Mouse (Mus musculus) midbrain, embryonic 15.5 days (tissue): Measurements from ENCODE around the gene A230050P20Rik. TPM values are rescaled to one million over a fixed set of nuclear protein-coding genes. Genes with fewer than 3 reads are reported as not detected.
"Not testable (repeated sequence)": the region's sequence is repeated elsewhere in the genome, so short reads cannot be mapped to it uniquely, and the experiment has no call there.

Experiments
- ATAC-seq: fragments of 200-750 bp; cut with Nextera tagmentation; replicated peaks from 2 replicates; pipeline ENCODE4 v1.8.0; 2017; ENCODE audit warnings: moderate TSS enrichment
- H3K27ac ChIP-seq: fragments of 300-500 bp; sonication (generic); 2 replicates; pipeline ENCODE4 v1.5.1; 2015; ENCODE audit warnings: mild to moderate bottlenecking, inconsistent platforms
- H3K27me3 ChIP-seq: fragments of 300-500 bp; sonication (generic); replicated peaks from 2 replicates; pipeline ENCODE4 v1.6.1; 2015; ENCODE audit warnings: inconsistent platforms
- H3K36me3 ChIP-seq: fragments of 300-500 bp; sonication (generic); replicated peaks from 2 replicates; pipeline ENCODE4 v1.6.1; 2015; ENCODE audit warnings: inconsistent platforms
- H3K4me1 ChIP-seq: fragments of 300-500 bp; sonication (generic); 2 replicates; pipeline ENCODE4 v1.6.1; 2015; ENCODE audit warnings: inconsistent platforms
- H3K4me2 ChIP-seq: fragments of 300-500 bp; sonication (generic); 2 replicates; pipeline ENCODE4 v1.6.1; 2015; ENCODE audit warnings: inconsistent platforms, mild to moderate bottlenecking, moderate library complexity
- H3K4me3 ChIP-seq: fragments of 300-500 bp; sonication (generic); 2 replicates; pipeline ENCODE4 v1.5.1; 2015; ENCODE audit warnings: mild to moderate bottlenecking, inconsistent platforms
- H3K9ac ChIP-seq: fragments of 300-500 bp; sonication (generic); 2 replicates; pipeline ENCODE4 v1.6.1; 2015; ENCODE audit warnings: mild to moderate bottlenecking, inconsistent platforms
- H3K9me3 ChIP-seq: fragments of 300-500 bp; sonication (generic); 2 replicates; pipeline ENCODE4 v1.6.1; 2016; ENCODE audit warnings: inconsistent platforms
- WGBS: fragments of 180-500 bp; shearing (Covaris S2); methylation state at CpG from one replicate; pipeline ENCODE4 v1.1.7; 2015; ENCODE audit warnings: mixed read lengths; 5-methylcytosine and 5-hydroxymethylcytosine counted together
- polyA plus RNA-seq: library from polyadenylated mRNA; unstranded; fragments of >200 nt; fragmentation: Nextera tagmentation; extraction: Ambion mirVana; gene quantifications from 2 replicates; pipeline ENCODE4 v1.2.1, GENCODE M21; 2015

Gene A230050P20Rik
- polyA plus RNA-seq: 6.8 and 7.3 TPM in 2 replicates

DNA sequence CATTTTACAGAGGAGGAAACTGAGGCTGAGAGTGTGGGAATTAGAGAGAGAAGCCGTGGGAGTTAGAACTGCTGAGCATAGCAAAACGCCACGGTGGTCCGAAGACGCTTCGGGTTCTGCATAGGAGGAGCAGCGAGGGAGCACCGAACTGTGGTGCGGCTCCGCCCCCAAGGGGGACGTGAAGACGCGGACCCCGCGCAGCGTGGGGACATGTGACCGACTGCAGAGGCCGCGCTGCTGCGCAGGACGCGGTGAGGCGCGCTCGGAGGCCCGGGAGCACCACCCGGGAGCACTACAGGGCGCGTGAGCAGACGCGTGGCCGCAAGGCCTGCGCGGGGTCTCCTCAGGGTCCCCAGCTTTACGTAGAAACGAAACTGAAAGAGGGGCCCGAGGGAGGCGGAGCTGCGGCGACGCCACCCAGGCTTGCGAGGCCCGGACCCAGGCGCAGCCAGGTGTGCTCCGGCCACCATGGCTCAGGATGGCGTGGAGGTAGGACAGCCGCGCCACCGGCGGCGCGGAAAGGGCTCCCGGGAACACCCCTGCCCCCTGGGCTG, at the start of gene A230050P20Rik:
TSS of gene A230050P20Rik (plus strand) at position 195 of the 554 bp plus-strand sequence.
- peaks cover 36% of the 10 kb centered on the region for H3K27me3 ChIP-seq

DNA sequence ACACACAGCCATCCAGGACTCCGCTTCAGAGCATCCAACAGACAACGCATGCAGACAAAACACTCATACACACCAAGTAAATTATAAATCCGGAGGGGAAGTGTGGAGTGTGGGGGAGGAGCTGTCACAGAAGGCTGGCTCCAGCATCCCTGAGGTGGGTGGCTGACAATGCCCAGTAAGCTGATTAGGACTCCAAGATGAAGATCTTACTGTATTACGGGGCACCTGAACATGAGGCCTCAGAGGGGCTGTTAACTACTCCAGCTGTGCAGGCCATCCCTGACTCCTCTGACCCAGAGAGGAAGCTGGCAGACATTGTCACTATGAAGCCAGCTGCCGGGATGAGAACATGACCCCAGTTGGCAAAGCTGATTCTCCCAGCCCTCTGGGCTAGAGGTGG, 48.4 kb upstream of the A230050P20Rik start:
- no peak for ATAC-seq
- H3K27me3 ChIP-seq: peaks cover under 1% of the 10 kb centered on the region
- H3K27ac ChIP-seq: no peak overlapping the region
- peaks cover 2% of the 10 kb centered on the region for H3K4me1 ChIP-seq
- no peak overlapping the region for H3K9ac ChIP-seq
- no peaks in the 10 kb centered on the region for H3K36me3 ChIP-seq
- no peak overlapping the region for H3K4me2 ChIP-seq
- 68% methylated on average over 5 of the region's 5 CpGs for WGBS
- no peaks in the 10 kb centered on the region for H3K9me3 ChIP-seq
- no peak overlapping the region for H3K4me3 ChIP-seq

More for the DNA sequence above, at the start of gene A230050P20Rik:
- Histone ChIP-seq H3K27ac (no peak within 1 kb of the TSS), H3K4me3 (peak within 1 kb of the TSS; percentile 34), H3K9ac (no peak within 1 kb of the TSS), H3K36me3 (no peaks in the 10 kb centered on the region), H3K4me1 (peaks cover 3% of the 10 kb centered on the region; the same call in 1 of the 2 replicates), H3K4me2 (peak within 1 kb of the TSS; percentile 47), H3K9me3 (no peaks in the 10 kb centered on the region)
- WGBS: 10% methylated on average over 53 of the region's 53 CpGs
- ATAC-seq: peak; percentile 40; the same call in 1 of the 2 replicates

DNA sequence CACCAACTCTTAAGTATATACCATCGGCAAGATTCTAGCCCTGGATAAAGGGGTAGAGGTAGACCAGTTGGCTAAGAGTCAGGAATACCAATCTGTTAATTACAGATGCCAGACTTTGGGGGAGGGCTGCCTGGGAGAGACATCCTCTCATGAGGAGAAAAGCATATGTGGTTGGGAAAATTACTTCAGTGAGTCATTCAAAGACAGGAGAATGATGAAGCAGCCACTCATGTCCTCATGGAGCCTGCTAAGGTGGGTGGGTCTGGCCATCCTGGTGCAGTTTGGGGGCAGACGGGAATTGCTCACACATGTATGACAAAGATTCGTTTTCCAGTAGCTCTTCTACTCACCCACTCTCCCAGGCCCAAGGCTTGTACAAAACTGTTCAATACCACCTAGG, 45.6 kb upstream of the A230050P20Rik start:
- no peaks in the 10 kb centered on the region for H3K9me3 ChIP-seq
- no peaks in the 10 kb centered on the region for H3K4me1 ChIP-seq
- no peak for ATAC-seq
- H3K27me3 ChIP-seq: no peaks in the 10 kb centered on the region
- 90% methylated on average over 3 of the region's 3 CpGs for WGBS
- no peak overlapping the region for H3K9ac ChIP-seq
- no peak overlapping the region for H3K4me2 ChIP-seq
- no peaks in the 10 kb centered on the region for H3K36me3 ChIP-seq
- H3K27ac ChIP-seq: no peak overlapping the region
- H3K4me3 ChIP-seq: no peak overlapping the region

DNA sequence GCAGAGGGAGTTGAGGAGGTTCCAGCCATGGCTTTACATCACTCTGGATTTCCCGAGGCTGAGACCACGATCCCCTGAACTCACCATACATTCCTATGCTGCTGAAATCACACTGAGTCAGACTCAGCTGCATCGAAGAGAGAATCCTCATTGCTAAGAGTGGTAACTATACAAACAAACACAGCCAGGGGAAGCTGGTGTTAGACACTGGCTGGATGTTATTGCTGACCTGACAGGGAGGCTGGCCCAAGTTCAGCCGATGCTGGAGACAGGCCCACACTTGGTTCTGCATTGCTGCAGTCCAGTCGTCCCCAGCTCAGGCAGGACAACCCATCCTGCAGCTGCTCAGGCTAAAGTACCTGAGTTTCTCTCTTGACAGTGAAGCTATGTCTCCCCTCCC, 42.7 kb upstream of the A230050P20Rik start:
- Histone ChIP-seq H3K27me3 (no peaks in the 10 kb centered on the region), H3K4me1 (peaks cover 3% of the 10 kb centered on the region; the same call in 1 of the 2 replicates), H3K27ac (no peak overlapping the region), H3K36me3 (no peaks in the 10 kb centered on the region), H3K4me2 (no peak overlapping the region), H3K9me3 (no peaks in the 10 kb centered on the region), H3K4me3 (no peak overlapping the region), H3K9ac (no peak overlapping the region)
- ATAC-seq: no peak
- WGBS: 75% methylated on average over 5 of the region's 5 CpGs

DNA sequence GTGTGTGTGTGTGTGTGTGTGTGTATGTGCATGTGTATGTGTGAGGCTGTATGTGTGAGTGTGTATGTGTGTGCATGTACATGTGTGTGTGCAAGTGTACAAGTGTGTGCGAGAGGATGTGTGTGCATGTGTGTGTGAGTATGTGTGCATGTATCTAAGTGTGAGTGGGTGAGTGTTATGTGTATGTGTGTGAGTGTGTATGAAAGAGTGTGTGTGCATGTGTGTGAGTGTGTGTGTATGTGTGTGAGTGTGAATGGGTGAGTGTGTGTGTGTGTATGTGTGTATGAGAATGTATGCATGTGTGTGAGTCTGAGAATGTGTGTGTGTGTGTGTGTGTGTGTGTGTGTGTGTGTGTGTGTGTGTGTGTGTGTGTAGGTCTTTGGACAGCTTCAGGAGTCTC, 40.3 kb upstream of the A230050P20Rik start:
- H3K4me2 ChIP-seq: no peak overlapping the region
- no peak overlapping the region for H3K9ac ChIP-seq
- no peaks in the 10 kb centered on the region for H3K9me3 ChIP-seq
- peaks cover 8% of the 10 kb centered on the region; the same call in 1 of the 2 replicates for H3K4me1 ChIP-seq
- WGBS: 96% methylated on average over 1 of the region's 1 CpGs
- H3K27ac ChIP-seq: no peak overlapping the region
- H3K36me3 ChIP-seq: no peaks in the 10 kb centered on the region
- no peaks in the 10 kb centered on the region for H3K27me3 ChIP-seq
- no peak for ATAC-seq
- no peak overlapping the region for H3K4me3 ChIP-seq

DNA sequence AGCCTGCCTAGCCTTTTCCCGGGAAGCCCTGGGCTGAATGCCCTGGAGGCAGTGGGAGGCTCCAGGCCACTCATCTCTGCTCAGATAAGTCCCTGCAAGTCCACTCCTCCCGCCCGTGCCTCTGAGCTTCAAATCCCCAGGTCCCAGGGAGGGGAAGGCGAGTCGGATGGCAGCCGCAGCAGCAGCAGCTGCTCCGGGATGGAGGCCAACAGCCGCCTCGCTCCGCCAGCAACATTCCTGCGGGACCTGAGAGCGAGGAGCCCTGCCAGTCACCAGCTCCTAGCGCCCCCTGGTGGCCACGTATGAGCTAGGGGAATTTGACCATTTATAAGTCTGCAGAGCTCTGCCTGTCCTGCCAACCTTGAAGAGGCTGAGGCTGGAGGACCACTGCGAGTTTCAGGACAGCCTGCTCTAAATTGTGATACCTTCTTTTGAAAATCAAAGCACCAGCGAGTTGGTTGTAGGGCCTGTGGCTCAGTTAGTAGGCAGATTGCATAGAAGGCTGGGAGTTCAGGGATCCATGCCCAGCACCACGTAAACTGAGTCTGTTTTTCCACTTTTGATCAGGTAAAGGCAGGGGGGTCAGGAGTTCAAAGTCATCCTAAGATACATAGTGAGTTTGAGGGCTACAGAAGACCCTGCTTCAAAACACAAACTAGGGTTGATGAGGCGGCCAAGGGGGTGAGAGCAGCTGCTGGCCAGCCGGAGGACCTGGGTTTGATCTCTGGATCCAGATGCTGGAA, 37.4 kb upstream of the A230050P20Rik start:
- H3K4me1 ChIP-seq: peaks cover 8% of the 10 kb centered on the region; the same call in 1 of the 2 replicates
- H3K4me3 ChIP-seq: peak overlapping the region; percentile 17; the same call in 1 of the 2 replicates
- ATAC-seq: peak; percentile 93
- no peaks in the 10 kb centered on the region for H3K9me3 ChIP-seq
- H3K27me3 ChIP-seq: no peaks in the 10 kb centered on the region
- 16% methylated on average over 19 of the region's 19 CpGs for WGBS
- H3K4me2 ChIP-seq: peak overlapping the region; percentile 45
- H3K9ac ChIP-seq: peak overlapping the region; percentile 37
- H3K27ac ChIP-seq: 0 out of 2 replicates have a peak overlapping the region, but pooled peaks have one; percentile 21
- H3K36me3 ChIP-seq: no peaks in the 10 kb centered on the region

DNA sequence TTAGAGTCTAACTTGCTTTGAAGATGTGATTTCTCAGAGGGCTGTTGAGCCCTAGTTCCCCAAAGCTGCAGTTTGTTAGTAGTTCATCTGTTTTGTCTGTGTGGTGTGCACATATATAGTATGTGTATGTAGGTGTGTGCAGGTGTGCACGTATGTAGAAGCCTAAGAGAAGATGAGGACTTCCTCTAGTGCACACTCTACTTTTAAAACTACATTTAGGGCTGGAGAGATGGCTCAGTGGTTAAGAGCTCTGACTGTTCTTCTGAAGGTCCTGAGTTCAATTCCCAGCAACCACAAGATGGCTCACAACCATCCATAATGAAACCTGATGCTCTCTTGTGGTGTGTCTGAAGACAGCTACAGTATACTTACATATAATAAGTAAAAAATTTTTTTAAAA, 33.6 kb upstream of the A230050P20Rik start:
- 75% methylated on average over 1 of the region's 1 CpGs for WGBS
- H3K9me3 ChIP-seq: no peaks in the 10 kb centered on the region
- H3K4me3 ChIP-seq: no peak overlapping the region
- ATAC-seq: no peak
- no peak overlapping the region for H3K4me2 ChIP-seq
- no peak overlapping the region for H3K9ac ChIP-seq
- no peaks in the 10 kb centered on the region for H3K36me3 ChIP-seq
- H3K27me3 ChIP-seq: no peaks in the 10 kb centered on the region
- peaks cover 8% of the 10 kb centered on the region; the same call in 1 of the 2 replicates for H3K4me1 ChIP-seq
- H3K27ac ChIP-seq: no peak overlapping the region

DNA sequence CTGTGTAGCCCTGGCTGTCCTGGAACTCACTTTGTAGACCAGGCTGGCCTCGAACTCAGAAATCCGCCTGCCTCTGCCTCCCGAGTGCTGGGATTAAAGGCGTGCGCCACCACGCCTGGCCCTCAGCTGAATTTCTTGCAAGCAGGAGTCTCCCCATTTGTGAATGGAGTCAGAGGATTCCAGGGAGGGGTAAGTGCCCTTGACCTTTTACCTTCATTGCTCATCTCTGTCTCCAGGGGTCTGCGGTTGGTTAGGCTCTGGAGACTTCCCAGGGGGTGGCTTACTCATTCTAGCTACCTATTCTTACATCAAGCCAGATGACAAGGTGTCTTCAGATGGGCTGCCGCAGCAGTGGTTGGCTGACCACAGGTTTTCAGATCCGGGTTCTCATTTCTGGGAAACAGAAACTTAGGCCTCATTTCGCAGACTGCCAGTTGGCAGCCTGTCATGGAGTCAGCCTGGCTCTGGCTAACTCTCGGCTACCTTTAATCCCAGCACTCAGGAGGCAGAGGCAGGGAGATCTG, 32.9 kb upstream of the A230050P20Rik start:
- not testable (repeated sequence) for H3K27me3 ChIP-seq, H3K4me2 ChIP-seq, H3K4me1 ChIP-seq, H3K9me3 ChIP-seq, H3K27ac ChIP-seq, ATAC-seq, H3K36me3 ChIP-seq, H3K4me3 ChIP-seq, H3K9ac ChIP-seq
- WGBS: 86% methylated on average over 11 of the region's 11 CpGs

DNA sequence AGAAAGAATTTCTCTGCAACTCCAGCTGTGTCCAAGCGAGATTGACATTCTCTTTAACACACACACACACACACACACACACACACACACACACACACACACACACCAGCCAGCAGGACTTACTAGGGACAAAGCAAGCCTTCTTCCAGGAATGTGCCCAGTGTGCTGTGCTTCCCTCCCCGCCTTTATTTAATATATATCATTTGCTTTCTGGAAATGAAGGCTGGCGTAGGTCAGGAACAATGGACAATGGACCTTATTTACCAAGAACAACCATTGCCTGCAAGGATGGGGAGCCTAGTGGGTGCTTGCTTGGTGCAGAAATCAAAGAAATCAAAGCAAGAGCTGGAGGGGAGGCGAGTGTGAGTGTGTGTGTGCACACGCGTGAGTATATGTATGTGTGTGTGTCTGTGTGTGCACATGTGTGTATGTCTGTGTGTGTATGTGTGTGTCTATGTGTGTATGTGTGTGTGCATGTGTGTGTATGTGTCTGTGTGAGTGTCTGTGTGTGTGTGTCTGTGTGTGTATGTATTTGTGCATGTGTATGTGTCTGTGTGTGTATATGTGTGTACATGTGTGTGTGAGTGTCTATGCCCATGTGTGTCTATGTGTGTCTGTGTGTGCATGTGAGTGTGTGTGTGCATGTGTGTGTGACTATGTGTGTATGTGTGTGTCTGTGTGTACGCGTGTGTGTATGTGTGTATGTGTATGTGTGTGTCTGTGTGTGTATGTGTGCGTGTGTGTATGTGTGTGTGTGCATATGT, 31.1 kb upstream of the A230050P20Rik start:
- whole genome bisulfite sequencing: 84% methylated on average over 9 of the region's 9 CpGs
- Histone ChIP-seq H3K4me2 (no peak overlapping the region), H3K4me3 (no peak overlapping the region), H3K27ac (no peak overlapping the region), H3K36me3 (no peaks in the 10 kb centered on the region), H3K9ac (no peak overlapping the region), H3K4me1 (no peaks in the 10 kb centered on the region), H3K27me3 (no peaks in the 10 kb centered on the region), H3K9me3 (no peaks in the 10 kb centered on the region)
- no peak for ATAC-seq

DNA sequence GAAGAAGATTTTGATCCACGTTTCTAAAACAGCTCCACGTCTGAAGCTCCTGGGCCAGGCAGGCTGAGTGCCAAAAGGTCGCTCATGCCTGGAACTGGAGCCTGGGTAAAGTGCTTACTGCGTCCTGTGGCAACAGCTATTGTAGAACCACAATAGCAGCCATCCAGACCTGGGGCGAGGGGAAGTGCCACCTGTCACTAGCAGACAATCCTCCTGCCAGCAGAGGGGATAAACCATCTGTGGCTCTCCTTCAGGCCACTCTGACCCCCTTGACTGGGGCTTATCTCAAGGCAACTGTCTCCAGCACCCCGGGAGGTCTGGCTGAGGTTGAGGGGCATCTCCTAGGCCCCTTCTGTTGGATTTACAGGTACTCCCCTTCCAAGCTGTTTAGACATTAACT, 29.5 kb upstream of the A230050P20Rik start:
- Histone ChIP-seq H3K9ac (no peak overlapping the region), H3K27me3 (0 out of 2 replicates have a peak, but pooled peaks cover 3% of the 10 kb centered on the region), H3K4me2 (no peak overlapping the region), H3K4me3 (no peak overlapping the region), H3K27ac (no peak overlapping the region), H3K9me3 (no peaks in the 10 kb centered on the region), H3K4me1 (no peaks in the 10 kb centered on the region), H3K36me3 (no peaks in the 10 kb centered on the region)
- 32% methylated on average over 6 of the region's 6 CpGs for WGBS
- no peak for ATAC-seq

DNA sequence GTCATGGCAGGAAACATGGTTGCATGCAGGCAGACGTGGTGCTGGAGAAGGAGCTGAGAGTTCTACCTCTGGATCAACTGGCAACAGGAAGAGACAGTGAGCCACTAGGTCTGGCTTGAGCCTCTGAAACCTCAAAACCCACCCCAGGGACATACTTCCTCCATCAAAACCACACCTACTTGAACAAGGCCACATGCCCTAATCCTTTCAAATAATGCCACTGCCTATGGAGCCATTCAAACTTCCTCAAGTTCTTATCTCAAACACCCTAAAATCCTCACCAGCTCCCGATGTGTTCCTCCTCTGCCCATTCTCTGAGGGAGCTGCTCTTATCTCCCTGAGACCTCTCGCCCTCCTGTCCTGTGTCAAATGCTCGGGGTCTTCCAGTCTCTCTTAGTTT, 26.2 kb upstream of the A230050P20Rik start:
- H3K27me3 ChIP-seq: 0 out of 2 replicates have a peak, but pooled peaks cover 3% of the 10 kb centered on the region
- no peak for ATAC-seq
- no peaks in the 10 kb centered on the region for H3K36me3 ChIP-seq
- WGBS: 70% methylated on average over 4 of the region's 4 CpGs
- H3K4me3 ChIP-seq: no peak overlapping the region
- H3K9me3 ChIP-seq: no peaks in the 10 kb centered on the region
- H3K9ac ChIP-seq: no peak overlapping the region
- no peak overlapping the region for H3K4me2 ChIP-seq
- H3K27ac ChIP-seq: no peak overlapping the region
- no peaks in the 10 kb centered on the region for H3K4me1 ChIP-seq

DNA sequence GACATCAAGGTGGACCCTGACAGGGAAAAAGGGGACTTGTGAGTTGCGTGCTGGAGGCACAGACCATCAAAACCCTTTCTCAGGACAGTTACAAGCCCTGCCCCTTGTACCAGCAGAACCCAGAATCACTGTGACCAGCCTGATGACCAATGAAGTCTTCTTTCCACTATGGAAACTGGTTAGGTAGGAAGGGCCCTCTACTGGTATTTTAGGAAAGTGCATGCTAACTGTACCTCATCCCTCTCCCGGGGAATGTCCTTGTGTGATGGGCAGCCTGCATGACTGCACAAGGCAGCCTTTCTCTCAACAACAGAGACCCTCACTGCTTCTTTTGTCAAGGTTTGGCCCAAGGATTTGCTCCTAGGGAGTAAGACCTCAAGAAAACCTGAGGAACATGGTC, 25.8 kb upstream of the A230050P20Rik start:
- H3K9ac ChIP-seq: no peak overlapping the region
- H3K27me3 ChIP-seq: 0 out of 2 replicates have a peak, but pooled peaks cover 3% of the 10 kb centered on the region
- 28% methylated on average over 2 of the region's 2 CpGs for WGBS
- H3K27ac ChIP-seq: no peak overlapping the region
- no peaks in the 10 kb centered on the region for H3K4me1 ChIP-seq
- H3K9me3 ChIP-seq: no peaks in the 10 kb centered on the region
- H3K36me3 ChIP-seq: no peaks in the 10 kb centered on the region
- H3K4me2 ChIP-seq: no peak overlapping the region
- no peak overlapping the region for H3K4me3 ChIP-seq
- no peak for ATAC-seq
